Mouse (Mus musculus) hindbrain, embryonic 12.5 days (tissue): ENCODE results near the gene Ints13. TPM values are rescaled to one million over a fixed set of nuclear protein-coding genes. Genes with fewer than 3 reads are reported as not detected.

ENCODE experiments used
- ATAC-seq: fragments of 200-750 bp; cut with Nextera tagmentation; 2 replicates; pipeline ENCODE4 v1.8.0; 2017; ENCODE audit warnings: moderate TSS enrichment; ENCODE audit not compliant: low FRiP score
- H3K27ac ChIP-seq: fragments of 300-500 bp; sonication (generic); 2 replicates; pipeline ENCODE4 v1.5.1; 2016; ENCODE audit warnings: mild to moderate bottlenecking
- H3K27me3 ChIP-seq: fragments of 300-500 bp; sonication (generic); 2 replicates; pipeline ENCODE4 v1.6.1; 2016; ENCODE audit warnings: mild to moderate bottlenecking
- H3K36me3 ChIP-seq: fragments of 300-500 bp; sonication (generic); 2 replicates; pipeline ENCODE4 v1.6.1; 2016; ENCODE audit warnings: mild to moderate bottlenecking
- H3K4me1 ChIP-seq: fragments of 300-500 bp; sonication (generic); 2 replicates; pipeline ENCODE4 v1.6.1; 2016
- H3K4me2 ChIP-seq: fragments of 300-500 bp; sonication (generic); replicated peaks from 2 replicates; pipeline ENCODE4 v1.6.1; 2016; ENCODE audit warnings: mild to moderate bottlenecking
- H3K4me3 ChIP-seq: fragments of 300-500 bp; sonication (generic); 2 replicates; pipeline ENCODE4 v1.5.1; 2016; ENCODE audit warnings: mild to moderate bottlenecking
- H3K9ac ChIP-seq: fragments of 300-500 bp; sonication (generic); 2 replicates; pipeline ENCODE4 v1.6.1; 2016; ENCODE audit warnings: mild to moderate bottlenecking, moderate library complexity
- H3K9me3 ChIP-seq: fragments of 300-500 bp; sonication (generic); replicated peaks from 2 replicates; pipeline ENCODE4 v1.6.1; 2016; ENCODE audit warnings: mild to moderate bottlenecking
- WGBS: fragments of 180-500 bp; shearing (Covaris S2); methylation state at CpG from one replicate; pipeline ENCODE4 v1.1.7; 2016; 5-methylcytosine and 5-hydroxymethylcytosine counted together
- polyA plus RNA-seq: library from polyadenylated mRNA; unstranded; fragments of >200 nt; fragmentation: Nextera tagmentation; extraction: Ambion mirVana; gene quantifications from 2 replicates; pipeline ENCODE4 v1.2.1, GENCODE M21; 2016

Gene Ints13
- polyA plus RNA-seq, 1 experiment from 2014 or later, result 83.3 TPM

DNA sequence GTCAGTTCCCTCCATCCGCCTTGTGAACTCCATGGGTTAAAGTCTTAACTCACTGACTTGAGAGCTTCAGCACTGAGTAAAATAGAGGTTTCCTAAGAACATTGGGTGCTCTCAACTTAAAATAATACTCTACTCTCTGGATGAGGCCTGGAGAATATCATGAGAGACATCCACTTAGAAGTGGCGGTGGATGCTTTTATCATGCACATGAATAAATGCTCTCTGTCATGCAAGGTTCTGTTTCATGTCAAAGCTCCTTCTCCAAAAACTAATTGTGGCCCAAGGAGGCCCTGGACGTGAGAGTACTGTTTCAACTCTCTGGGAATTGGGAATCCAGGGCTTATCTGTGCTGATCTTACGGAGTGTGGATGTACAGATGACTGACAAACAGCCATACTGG lies 40.5 kb downstream of the Ints13 start:
- no peak for ATAC-seq
- Histone ChIP-seq H3K27me3 (no peaks in the 10 kb centered on the region), H3K27ac (no peak overlapping the region), H3K9me3 (no peaks in the 10 kb centered on the region), H3K4me3 (no peak overlapping the region), H3K4me1 (no peaks in the 10 kb centered on the region), H3K9ac (no peak overlapping the region), H3K4me2 (no peak overlapping the region), H3K36me3 (no peaks in the 10 kb centered on the region)
- 88% methylated on average over 4 of the region's 4 CpGs for WGBS

DNA sequence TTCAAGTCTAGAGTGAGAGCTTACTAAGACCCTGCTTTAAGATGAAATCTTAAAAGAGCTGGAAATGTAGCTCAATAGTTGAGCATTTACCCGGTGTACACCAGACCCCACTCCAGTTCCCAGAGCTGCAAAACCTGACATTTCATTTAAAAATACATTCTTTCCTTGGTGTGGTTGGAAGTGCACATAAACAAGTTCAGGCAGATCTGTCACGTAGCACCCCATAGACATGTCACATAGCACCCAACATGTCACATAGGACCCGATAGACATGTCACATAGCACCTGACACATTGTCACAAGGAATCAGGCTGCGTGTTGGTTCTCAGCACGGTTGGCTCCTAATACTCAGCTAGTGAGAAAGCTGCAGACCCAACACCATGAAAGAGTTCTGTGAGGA lies 42.1 kb downstream of the Ints13 start:
- no peaks in the 10 kb centered on the region for H3K9me3 ChIP-seq
- H3K27ac ChIP-seq, result no peak overlapping the region
- H3K4me2 ChIP-seq, result no peak overlapping the region
- no peak overlapping the region for H3K9ac ChIP-seq
- H3K4me3 ChIP-seq, result no peak overlapping the region
- WGBS, result 91% methylated on average over 5 of the region's 5 CpGs
- H3K4me1 ChIP-seq, result no peaks in the 10 kb centered on the region
- H3K27me3 ChIP-seq, result no peaks in the 10 kb centered on the region
- ATAC-seq, result no peak
- H3K36me3 ChIP-seq, result no peaks in the 10 kb centered on the region

DNA sequence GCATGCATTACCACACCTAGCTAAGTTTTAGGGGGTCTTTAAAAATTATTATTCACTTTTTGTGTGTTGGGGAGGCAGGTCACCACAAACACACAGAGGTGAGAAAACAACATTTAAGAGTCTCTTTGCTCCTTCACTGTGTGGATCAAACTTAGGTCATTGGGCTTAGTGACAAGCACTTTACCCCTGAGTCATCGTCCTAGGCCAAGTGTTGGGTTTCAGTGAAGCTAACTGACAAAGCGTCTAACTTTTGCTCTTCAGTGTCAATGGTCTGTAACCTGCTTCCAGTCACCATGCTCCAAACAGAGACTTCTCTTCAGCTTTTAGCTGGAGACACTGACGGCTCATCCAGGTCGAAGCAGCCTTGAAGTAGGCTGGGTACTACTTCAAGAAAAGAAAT lies 44.5 kb downstream of the Ints13 start:
- no peak overlapping the region for H3K9ac ChIP-seq
- H3K4me2 ChIP-seq, result no peak overlapping the region
- no peaks in the 10 kb centered on the region for H3K4me1 ChIP-seq
- 90% methylated on average over 4 of the region's 4 CpGs for WGBS
- no peaks in the 10 kb centered on the region for H3K27me3 ChIP-seq
- no peaks in the 10 kb centered on the region for H3K9me3 ChIP-seq
- H3K36me3 ChIP-seq, result no peaks in the 10 kb centered on the region
- no peak overlapping the region for H3K4me3 ChIP-seq
- no peak for ATAC-seq
- H3K27ac ChIP-seq, result no peak overlapping the region

DNA sequence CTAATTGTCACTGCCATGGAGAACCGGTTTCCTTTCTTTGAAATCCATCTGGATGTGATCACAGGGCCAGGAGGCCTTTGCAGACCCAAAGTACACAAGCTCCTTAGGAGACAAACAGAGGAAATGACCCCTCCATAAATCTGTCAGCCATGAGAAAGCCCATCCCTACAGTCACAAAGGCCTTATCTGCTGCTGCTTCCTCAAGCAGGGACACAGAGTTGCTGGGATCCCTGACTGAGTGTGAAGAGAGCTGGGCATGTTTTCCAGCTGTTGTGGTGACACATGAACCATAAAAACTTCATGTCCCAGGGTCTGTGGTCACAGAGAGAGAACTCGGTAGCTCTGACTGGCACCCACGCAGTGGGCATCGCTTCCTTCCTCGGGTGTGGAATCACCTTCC lies 46.9 kb downstream of the Ints13 start:
- no peaks in the 10 kb centered on the region for H3K9me3 ChIP-seq
- ATAC-seq, result no peak
- WGBS, result 57% methylated on average over 5 of the region's 5 CpGs

DNA sequence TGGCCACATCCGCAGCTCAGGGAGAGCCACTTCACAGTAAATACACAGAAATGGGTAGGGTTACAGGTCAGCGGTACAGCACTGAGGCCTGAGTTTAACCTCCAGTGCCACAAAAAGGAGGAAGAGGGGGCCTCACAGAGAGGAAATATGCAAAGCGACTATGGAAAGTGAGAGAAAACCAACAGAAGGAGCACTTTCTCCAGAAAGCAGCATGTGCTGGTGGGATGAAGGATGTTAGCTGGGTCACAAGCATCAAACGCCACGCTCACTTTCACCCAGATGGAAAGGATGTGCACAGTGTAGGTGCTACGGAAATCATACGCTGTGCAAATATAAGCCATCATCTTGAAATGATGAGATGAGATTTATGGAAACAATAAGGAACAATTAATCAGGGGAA lies 47.3 kb downstream of the Ints13 start:
- ATAC-seq, result no peak
- no peaks in the 10 kb centered on the region for H3K27me3 ChIP-seq
- no peak overlapping the region for H3K4me2 ChIP-seq
- no peaks in the 10 kb centered on the region for H3K9me3 ChIP-seq
- no peaks in the 10 kb centered on the region for H3K4me1 ChIP-seq
- H3K27ac ChIP-seq, result no peak overlapping the region
- H3K4me3 ChIP-seq, result no peak overlapping the region
- H3K9ac ChIP-seq, result no peak overlapping the region
- WGBS, result 76% methylated on average over 7 of the region's 7 CpGs
- no peaks in the 10 kb centered on the region for H3K36me3 ChIP-seq

More for the DNA sequence above, 46.9 kb downstream of the Ints13 start:
- H3K4me2 ChIP-seq, result no peak overlapping the region
- H3K4me3 ChIP-seq, result no peak overlapping the region
- H3K27me3 ChIP-seq, result no peaks in the 10 kb centered on the region
- no peak overlapping the region for H3K9ac ChIP-seq
- H3K27ac ChIP-seq, result no peak overlapping the region
- H3K4me1 ChIP-seq, result no peaks in the 10 kb centered on the region
- no peaks in the 10 kb centered on the region for H3K36me3 ChIP-seq

DNA sequence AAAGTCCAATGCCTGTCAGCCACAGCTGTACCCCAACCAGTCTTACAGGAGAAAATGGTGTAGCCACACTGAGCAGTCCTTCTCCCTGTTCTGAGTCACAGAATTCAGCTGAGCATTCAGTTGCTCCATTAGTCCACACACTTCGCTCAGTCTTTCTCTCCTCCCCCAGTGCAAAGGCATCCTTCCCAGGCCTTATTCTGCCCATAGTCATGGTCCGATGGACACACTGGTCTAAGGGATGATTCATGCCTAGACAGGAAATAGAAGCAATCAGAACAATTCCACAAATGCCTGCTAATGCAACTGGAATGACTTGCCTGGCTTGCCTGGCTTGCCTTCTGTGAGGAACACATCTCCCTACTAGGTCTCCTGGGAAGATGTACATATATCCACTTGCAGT lies 50.1 kb downstream of the Ints13 start:
- Histone ChIP-seq H3K4me2 (no peak overlapping the region), H3K9ac (no peak overlapping the region), H3K27ac (no peak overlapping the region), H3K36me3 (no peaks in the 10 kb centered on the region), H3K9me3 (no peaks in the 10 kb centered on the region), H3K4me3 (no peak overlapping the region), H3K4me1 (no peaks in the 10 kb centered on the region), H3K27me3 (no peaks in the 10 kb centered on the region)
- 91% methylated on average over 2 of the region's 2 CpGs for WGBS
- ATAC-seq, result no peak

DNA sequence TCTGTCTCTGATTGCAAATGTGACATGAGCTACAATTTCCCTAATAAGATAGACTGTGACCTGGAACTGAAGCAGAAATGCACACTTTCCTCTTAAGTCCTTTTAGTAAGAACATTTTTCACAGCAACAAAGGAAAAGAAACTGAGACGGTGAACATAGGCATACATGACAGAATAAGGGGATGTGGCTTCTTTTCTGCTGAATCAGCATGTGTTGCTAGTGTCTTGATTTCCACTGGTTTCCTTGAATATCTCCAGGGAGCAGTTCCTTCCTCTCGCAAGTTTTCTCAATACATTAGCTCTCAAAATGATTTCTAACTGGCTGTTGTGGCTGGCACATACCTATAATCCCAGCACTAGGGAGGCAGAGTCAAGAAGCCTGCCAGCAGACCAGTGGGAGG lies 52.1 kb downstream of the Ints13 start:
- Histone ChIP-seq H3K4me1 (no peaks in the 10 kb centered on the region), H3K9me3 (no peaks in the 10 kb centered on the region), H3K4me2 (no peak overlapping the region), H3K4me3 (no peak overlapping the region), H3K36me3 (no peaks in the 10 kb centered on the region), H3K27me3 (no peaks in the 10 kb centered on the region), H3K27ac (no peak overlapping the region), H3K9ac (no peak overlapping the region)
- WGBS, result 78% methylated on average over 2 of the region's 2 CpGs
- no peak for ATAC-seq

DNA sequence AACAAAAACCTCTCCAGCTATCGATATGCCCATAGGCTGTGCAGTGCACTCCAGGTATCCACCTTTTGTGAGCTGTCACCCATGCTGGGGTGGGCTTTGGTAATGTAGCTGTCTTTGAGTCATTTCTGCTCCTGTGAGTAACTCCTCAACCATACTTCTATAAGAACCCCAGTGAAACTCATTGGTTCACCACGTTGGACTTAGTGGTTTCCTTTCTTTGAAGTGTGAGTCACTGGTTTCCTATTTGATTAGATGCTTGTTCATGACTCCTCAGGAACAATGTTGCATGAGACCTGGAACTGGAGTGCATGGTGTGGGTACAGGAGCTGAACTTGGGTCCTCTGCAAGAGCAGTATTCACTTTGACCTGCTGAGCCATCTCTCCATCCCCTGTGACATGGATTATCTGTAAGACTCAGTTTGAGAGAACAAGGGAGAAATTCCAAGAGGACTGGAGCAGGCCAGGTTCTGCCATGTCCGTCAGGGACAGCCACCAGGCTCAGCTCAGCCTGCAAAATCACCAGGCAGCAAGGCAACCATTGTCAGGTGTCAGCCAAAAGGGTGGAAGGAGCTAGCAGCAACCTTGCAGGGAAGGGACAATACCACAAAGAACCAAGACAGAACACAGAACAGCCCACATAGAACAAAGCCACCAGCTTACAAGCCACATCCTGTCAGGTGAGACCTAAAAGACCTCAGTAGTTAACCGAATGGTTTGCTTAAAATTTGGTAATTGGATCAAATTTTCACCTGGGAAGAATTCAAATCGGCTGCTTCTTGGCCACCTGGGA lies 56.0 kb downstream of the Ints13 start:
- WGBS, result 81% methylated on average over 5 of the region's 5 CpGs
- ATAC-seq, result no peak
- Histone ChIP-seq H3K9me3 (no peaks in the 10 kb centered on the region), H3K27me3 (no peaks in the 10 kb centered on the region), H3K9ac (no peak overlapping the region), H3K27ac (no peak overlapping the region), H3K4me1 (no peaks in the 10 kb centered on the region), H3K36me3 (no peaks in the 10 kb centered on the region), H3K4me3 (no peak overlapping the region), H3K4me2 (no peak overlapping the region)

DNA sequence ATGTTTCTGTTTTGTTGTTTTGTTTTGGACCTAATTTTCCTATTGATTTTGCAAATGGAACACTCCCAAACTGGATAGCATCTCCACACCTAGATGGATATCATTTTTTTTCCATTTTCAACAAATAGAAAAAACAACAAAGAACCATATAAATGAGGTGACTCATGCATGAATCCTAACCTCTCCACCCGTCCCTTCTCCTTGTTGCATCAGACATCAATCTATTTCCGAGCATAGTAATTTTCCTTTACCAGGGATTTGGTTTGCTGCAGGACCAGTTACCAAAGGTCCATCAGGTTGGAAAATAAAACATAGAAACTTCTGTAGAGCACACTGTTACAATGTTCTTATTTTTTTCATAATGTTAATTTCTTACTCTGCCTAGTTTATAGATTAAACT lies 58.6 kb downstream of the Ints13 start:
- no peaks in the 10 kb centered on the region for H3K36me3 ChIP-seq
- ATAC-seq, result no peak
- WGBS, result 69% methylated on average over 2 of the region's 2 CpGs

DNA sequence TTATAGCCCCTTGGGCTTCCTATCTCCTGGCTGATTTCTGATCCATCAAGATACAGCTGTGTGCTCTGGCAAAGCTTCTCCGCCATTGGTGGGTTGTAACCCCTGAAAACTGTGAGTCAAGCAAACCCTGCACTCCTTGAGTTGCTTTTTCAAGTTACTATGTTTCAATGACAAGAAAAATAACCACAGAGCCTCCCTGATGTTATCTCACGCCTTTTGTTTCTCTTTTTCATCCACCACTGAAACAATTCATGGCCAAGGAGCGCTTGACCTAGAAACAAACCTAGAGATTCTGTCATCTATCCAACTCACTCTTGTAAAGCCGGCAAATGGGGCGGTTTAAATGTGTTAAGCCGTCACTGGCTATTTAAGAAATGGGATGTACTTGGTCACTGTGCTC lies 61.7 kb downstream of the Ints13 start:
- no peak for ATAC-seq
- H3K4me3 ChIP-seq, result no peak overlapping the region
- H3K27ac ChIP-seq, result no peak overlapping the region
- H3K4me1 ChIP-seq, result no peaks in the 10 kb centered on the region
- no peaks in the 10 kb centered on the region for H3K27me3 ChIP-seq
- H3K9me3 ChIP-seq, result no peaks in the 10 kb centered on the region
- 89% methylated on average over 6 of the region's 6 CpGs for WGBS
- no peak overlapping the region for H3K4me2 ChIP-seq
- no peaks in the 10 kb centered on the region for H3K36me3 ChIP-seq
- no peak overlapping the region for H3K9ac ChIP-seq

More for the DNA sequence above, 58.6 kb downstream of the Ints13 start:
- no peaks in the 10 kb centered on the region for H3K4me1 ChIP-seq
- H3K4me3 ChIP-seq, result no peak overlapping the region
- H3K9me3 ChIP-seq, result no peaks in the 10 kb centered on the region
- no peak overlapping the region for H3K27ac ChIP-seq
- H3K27me3 ChIP-seq, result no peaks in the 10 kb centered on the region
- H3K4me2 ChIP-seq, result no peak overlapping the region
- no peak overlapping the region for H3K9ac ChIP-seq

DNA sequence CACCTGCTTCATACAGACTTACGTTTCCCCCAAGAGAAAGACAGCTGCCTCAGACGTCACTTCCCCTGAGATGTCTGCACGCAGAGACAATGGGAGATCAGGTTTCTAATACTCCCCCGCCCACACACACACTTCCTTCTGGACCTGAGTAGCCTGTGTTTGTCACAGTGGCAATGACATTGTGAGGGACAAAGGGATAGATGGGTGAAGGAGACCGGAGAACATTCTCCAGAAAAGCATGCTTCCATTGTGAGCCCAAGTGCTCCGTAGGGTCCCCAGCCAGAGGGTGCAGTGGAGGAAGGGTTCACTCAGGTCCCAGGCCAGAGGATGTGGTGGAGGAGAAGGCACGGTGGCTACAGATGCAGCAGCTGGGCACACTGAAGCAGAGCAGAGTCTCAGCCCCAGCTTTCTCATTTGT lies 63.1 kb downstream of the Ints13 start:
- H3K27me3 ChIP-seq, result no peaks in the 10 kb centered on the region
- ATAC-seq, result no peak
- no peaks in the 10 kb centered on the region for H3K36me3 ChIP-seq
- no peak overlapping the region for H3K4me3 ChIP-seq
- H3K4me2 ChIP-seq, result no peak overlapping the region
- 55% methylated on average over 7 of the region's 7 CpGs for WGBS
- no peaks in the 10 kb centered on the region for H3K9me3 ChIP-seq
- no peak overlapping the region for H3K27ac ChIP-seq
- H3K4me1 ChIP-seq, result no peaks in the 10 kb centered on the region
- H3K9ac ChIP-seq, result no peak overlapping the region

DNA sequence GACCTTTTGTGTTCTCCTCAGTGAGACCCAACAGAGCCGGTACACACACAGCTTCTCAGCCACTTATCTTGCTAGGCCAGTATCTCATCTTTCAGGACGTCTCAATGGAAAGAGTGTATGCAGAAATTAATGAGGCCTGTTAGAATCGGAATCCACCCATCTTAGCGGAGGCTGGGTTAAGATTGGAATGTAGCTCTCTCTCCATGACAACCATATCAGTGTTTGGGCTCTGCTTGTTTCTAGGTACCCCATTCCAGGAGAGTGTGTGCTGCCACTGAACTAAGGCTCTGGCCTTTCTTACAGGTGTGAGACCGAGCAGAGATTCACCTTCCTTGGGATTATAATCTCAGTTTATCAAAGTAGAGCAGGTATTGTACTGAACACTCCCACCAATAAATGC lies 63.7 kb downstream of the Ints13 start:
- H3K4me2 ChIP-seq, result no peak overlapping the region
- H3K4me3 ChIP-seq, result no peak overlapping the region
- H3K9me3 ChIP-seq, result no peaks in the 10 kb centered on the region
- H3K27me3 ChIP-seq, result no peaks in the 10 kb centered on the region
- ATAC-seq, result no peak
- H3K4me1 ChIP-seq, result no peaks in the 10 kb centered on the region
- no peak overlapping the region for H3K9ac ChIP-seq
- WGBS, result 68% methylated on average over 5 of the region's 5 CpGs
- H3K36me3 ChIP-seq, result no peaks in the 10 kb centered on the region
- no peak overlapping the region for H3K27ac ChIP-seq

DNA sequence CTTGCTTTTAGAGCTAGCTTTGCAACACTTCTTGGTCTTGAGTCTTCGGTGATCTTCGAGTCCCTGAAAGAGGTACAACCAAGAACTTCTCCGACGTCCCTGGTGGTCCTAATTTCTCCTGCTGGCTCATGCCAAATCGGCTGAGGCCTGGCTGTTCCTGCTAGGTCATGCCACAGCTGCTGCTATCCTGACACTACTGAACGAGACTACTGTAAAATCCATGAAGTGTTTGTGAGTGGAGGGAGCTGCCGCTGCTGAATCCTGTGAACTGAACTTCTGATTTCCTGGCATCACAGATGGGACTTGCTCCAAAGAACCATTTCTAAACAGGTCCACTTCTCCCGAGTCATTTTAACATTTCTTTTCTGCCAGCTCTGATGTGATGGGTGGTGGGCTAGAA lies 64.3 kb downstream of the Ints13 start:
- no peak for ATAC-seq
- Histone ChIP-seq H3K27me3 (no peaks in the 10 kb centered on the region), H3K4me1 (no peaks in the 10 kb centered on the region), H3K4me2 (no peak overlapping the region), H3K9ac (no peak overlapping the region), H3K27ac (no peak overlapping the region), H3K9me3 (no peaks in the 10 kb centered on the region), H3K36me3 (no peaks in the 10 kb centered on the region), H3K4me3 (no peak overlapping the region)
- 86% methylated on average over 8 of the region's 8 CpGs for WGBS
